Mouse (Mus musculus): ENCODE measurements at regions not wholly inside any gene's neighbourhood (a gene's known extent, or its start where the extent isn't known, plus 50 kb on each side); places are given as distances from the start of the nearest gene placed in this dataset.

- TF ChIP-seq EP300 (IDR thresholded peaks at IDR 0.05; ENCODE audit: insufficient read depth, low read depth, low read length) = no peak
- TF ChIP-seq POLR2A (IDR thresholded peaks at IDR 0.05; ENCODE audit: insufficient read depth, low read length) = no peak
- TF ChIP-seq CTCF (IDR thresholded peaks at IDR 0.05; ENCODE audit: low read depth, low read length) = no peak
Observed at GRCm38 (mm10) chr19:21138998-21139495, 133.0 kb upstream of the Zfand5 start.

Measured in ES-Bruce4 (cell line).